Mouse (Mus musculus): ENCODE results near the gene Akap13. TPM values are rescaled to one million over a fixed set of nuclear protein-coding genes. Genes with fewer than 3 reads are reported as not detected.

Akap13 gene
- total RNA-seq, 1 experiment, result 24.6 TPM

DNA sequence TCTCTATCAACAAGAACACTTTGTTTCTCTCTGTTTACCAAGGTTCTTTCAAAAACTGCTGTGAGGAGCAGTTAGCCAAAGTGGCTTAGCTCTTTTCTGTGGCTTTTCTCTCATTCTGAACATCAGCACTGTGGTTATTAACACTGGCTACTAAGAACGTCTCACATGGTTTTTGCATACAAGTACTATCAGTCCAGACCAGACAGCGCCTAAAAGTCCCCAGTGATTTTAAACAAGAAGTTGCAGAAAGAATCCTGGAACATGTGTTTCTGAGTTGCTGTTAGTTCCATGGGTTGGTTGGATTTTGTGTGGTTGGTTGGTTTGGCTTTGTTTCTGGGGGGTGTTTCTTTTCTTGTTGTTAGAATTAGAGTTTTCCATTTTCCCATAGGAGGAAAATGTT, 257.5 kb downstream of the Akap13 start:
- H3K27ac ChIP-seq (ENCODE audit: insufficient read depth, low read depth, low read length, poor library complexity, severe bottlenecking), result no peak overlapping the region
- no peak for DNase-seq (ENCODE audit: low read depth, low spot score)
- H3K9me3 ChIP-seq (ENCODE audit: control insufficient read depth, insufficient read depth, low read depth, low read length), result no peaks in the 10 kb centered on the region
- TF ChIP-seq HCFC1 (IDR thresholded peaks at IDR 0.05; ENCODE audit: borderline replicate concordance, insufficient read depth, low read length) (no peak), ZNF384 (IDR thresholded peaks at IDR 0.05; ENCODE audit: low read depth, low read length) (no peak), MAFK (IDR thresholded peaks at IDR 0.05; ENCODE audit: insufficient read depth, low read depth, low read length) (no peak), ZC3H11A (IDR thresholded peaks at IDR 0.05; ENCODE audit: borderline replicate concordance, low read depth, low read length) (no peak), CHD2 (IDR thresholded peaks at IDR 0.05; ENCODE audit: low read depth, low read length) (no peak)
- H3K4me3 ChIP-seq (ENCODE audit: insufficient read depth in 1 of 2, low read depth in 1 of 2, low read length in 2 of 2, poor library complexity in 1 of 2, severe bottlenecking in 1 of 2), result no peak overlapping the region
- no peak overlapping the region for H3K9ac ChIP-seq (ENCODE audit: insufficient read depth, low read depth, low read length, poor library complexity, severe bottlenecking)
- H3K4me1 ChIP-seq (ENCODE audit: control insufficient read depth in 2 of 2, insufficient read depth in 2 of 2, low read length in 2 of 2, poor library complexity in 1 of 2), result no peaks in the 10 kb centered on the region
- no peaks in the 10 kb centered on the region for H3K36me3 ChIP-seq (ENCODE audit: control insufficient read depth, insufficient read depth, low read length, poor library complexity, severe bottlenecking)
- in situ Hi-C loops (cut with MboI; ENCODE audit: low sequenced_read_pairs in 2 of 2, unreplicated experiment in 2 of 2), result no loop called here

DNA sequence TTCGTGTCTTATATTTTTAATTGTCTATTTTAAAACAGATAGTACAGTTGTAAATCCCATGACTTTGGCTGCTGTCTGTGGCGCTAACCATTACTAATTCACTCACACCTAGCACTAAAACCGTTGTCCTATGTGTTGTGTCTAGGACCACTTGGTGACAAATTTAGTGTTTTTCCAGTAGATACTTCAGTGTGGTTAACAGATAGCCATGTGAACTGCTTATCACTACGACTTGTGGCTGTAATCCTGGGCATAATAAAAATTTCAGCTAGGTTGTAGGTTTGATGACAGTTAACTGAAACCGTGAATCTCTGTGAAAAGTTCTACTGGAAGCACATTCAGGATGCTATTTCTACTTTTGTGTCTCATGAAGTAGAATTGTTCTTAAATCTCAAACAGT, 258.6 kb downstream of the Akap13 start:
- no peak overlapping the region for H3K4me3 ChIP-seq (ENCODE audit: insufficient read depth in 1 of 2, low read depth in 1 of 2, low read length in 2 of 2, poor library complexity in 1 of 2, severe bottlenecking in 1 of 2)
- no peak overlapping the region for H3K9ac ChIP-seq (ENCODE audit: insufficient read depth, low read depth, low read length, poor library complexity, severe bottlenecking)
- no peak overlapping the region for H3K27ac ChIP-seq (ENCODE audit: insufficient read depth, low read depth, low read length, poor library complexity, severe bottlenecking)
- in situ Hi-C loops (cut with MboI; ENCODE audit: low sequenced_read_pairs in 2 of 2, unreplicated experiment in 2 of 2), result no loop called here
- no peak for TF ChIP-seq MAFK (IDR thresholded peaks at IDR 0.05; ENCODE audit: insufficient read depth, low read depth, low read length)
- TF ChIP-seq HCFC1 (IDR thresholded peaks at IDR 0.05; ENCODE audit: borderline replicate concordance, insufficient read depth, low read length), result no peak
- no peak for DNase-seq (ENCODE audit: low read depth, low spot score)
- no peaks in the 10 kb centered on the region for H3K36me3 ChIP-seq (ENCODE audit: control insufficient read depth, insufficient read depth, low read length, poor library complexity, severe bottlenecking)
- H3K9me3 ChIP-seq (ENCODE audit: control insufficient read depth, insufficient read depth, low read depth, low read length), result no peaks in the 10 kb centered on the region
- H3K4me1 ChIP-seq (ENCODE audit: control insufficient read depth in 2 of 2, insufficient read depth in 2 of 2, low read length in 2 of 2, poor library complexity in 1 of 2), result no peaks in the 10 kb centered on the region

DNA sequence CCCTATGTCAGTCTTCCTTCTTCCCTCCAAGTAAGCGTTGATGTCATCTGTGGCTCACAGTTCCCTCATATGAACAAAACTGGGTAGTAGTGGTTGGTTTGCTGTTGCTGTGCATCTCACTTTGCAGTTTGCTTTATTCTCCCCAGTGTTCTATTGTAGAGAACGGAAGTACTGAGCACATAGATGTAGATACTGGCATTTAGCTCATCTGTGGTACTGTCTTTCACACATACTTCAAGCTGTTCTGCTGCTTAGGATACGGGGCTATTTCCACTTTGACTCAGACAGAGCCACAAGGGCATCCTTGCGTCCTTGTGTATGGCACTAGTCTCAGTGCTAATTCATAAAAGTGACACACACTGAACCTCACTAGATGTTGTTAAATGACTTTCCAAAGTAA, 259.7 kb downstream of the Akap13 start:
- in situ Hi-C loops (cut with MboI; ENCODE audit: low sequenced_read_pairs in 2 of 2, unreplicated experiment in 2 of 2), result no loop called here
- no peaks in the 10 kb centered on the region for H3K9me3 ChIP-seq (ENCODE audit: control insufficient read depth, insufficient read depth, low read depth, low read length)
- H3K4me3 ChIP-seq (ENCODE audit: insufficient read depth in 1 of 2, low read depth in 1 of 2, low read length in 2 of 2, poor library complexity in 1 of 2, severe bottlenecking in 1 of 2), result no peak overlapping the region
- H3K4me1 ChIP-seq (ENCODE audit: control insufficient read depth in 2 of 2, insufficient read depth in 2 of 2, low read length in 2 of 2, poor library complexity in 1 of 2), result no peaks in the 10 kb centered on the region
- TF ChIP-seq HCFC1 (IDR thresholded peaks at IDR 0.05; ENCODE audit: borderline replicate concordance, insufficient read depth, low read length) (no peak), ZC3H11A (IDR thresholded peaks at IDR 0.05; ENCODE audit: borderline replicate concordance, low read depth, low read length) (no peak), MAFK (IDR thresholded peaks at IDR 0.05; ENCODE audit: insufficient read depth, low read depth, low read length) (no peak)
- no peaks in the 10 kb centered on the region for H3K36me3 ChIP-seq (ENCODE audit: control insufficient read depth, insufficient read depth, low read length, poor library complexity, severe bottlenecking)
- no peak for DNase-seq (ENCODE audit: low read depth, low spot score)
- no peak overlapping the region for H3K27ac ChIP-seq (ENCODE audit: insufficient read depth, low read depth, low read length, poor library complexity, severe bottlenecking)
- no peak overlapping the region for H3K9ac ChIP-seq (ENCODE audit: insufficient read depth, low read depth, low read length, poor library complexity, severe bottlenecking)

DNA sequence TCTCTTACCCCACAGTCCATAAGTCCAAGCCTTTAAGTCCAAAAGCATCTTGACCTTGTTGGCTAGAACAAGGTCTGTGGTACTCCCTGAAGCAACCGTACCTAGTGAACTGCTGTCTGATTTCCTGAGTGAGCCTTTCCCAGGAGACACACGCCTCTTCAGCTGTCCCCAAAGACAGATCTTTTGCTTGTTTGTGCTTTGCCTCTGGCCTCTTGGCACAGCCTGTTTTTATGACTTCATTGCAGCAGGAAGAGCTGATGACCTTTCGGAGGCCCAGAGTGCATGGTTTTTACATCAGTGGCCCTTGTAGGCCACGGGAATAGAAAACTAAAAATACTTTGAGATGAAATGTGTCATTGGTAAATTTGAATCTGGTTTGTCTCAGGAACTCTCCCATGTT, 260.6 kb downstream of the Akap13 start:
- Histone ChIP-seq H3K27ac (ENCODE audit: insufficient read depth, low read depth, low read length, poor library complexity, severe bottlenecking) (no peak overlapping the region), H3K36me3 (ENCODE audit: control insufficient read depth, insufficient read depth, low read length, poor library complexity, severe bottlenecking) (no peaks in the 10 kb centered on the region), H3K9ac (ENCODE audit: insufficient read depth, low read depth, low read length, poor library complexity, severe bottlenecking) (no peak overlapping the region), H3K4me1 (ENCODE audit: control insufficient read depth in 2 of 2, insufficient read depth in 2 of 2, low read length in 2 of 2, poor library complexity in 1 of 2) (no peaks in the 10 kb centered on the region), H3K4me3 (ENCODE audit: insufficient read depth in 1 of 2, low read depth in 1 of 2, low read length in 2 of 2, poor library complexity in 1 of 2, severe bottlenecking in 1 of 2) (no peak overlapping the region), H3K9me3 (ENCODE audit: control insufficient read depth, insufficient read depth, low read depth, low read length) (no peaks in the 10 kb centered on the region)
- in situ Hi-C loops (cut with MboI; ENCODE audit: low sequenced_read_pairs in 2 of 2, unreplicated experiment in 2 of 2), result no loop called here
- TF ChIP-seq ZC3H11A (IDR thresholded peaks at IDR 0.05; ENCODE audit: borderline replicate concordance, low read depth, low read length), result no peak
- no peak for TF ChIP-seq ZNF384 (IDR thresholded peaks at IDR 0.05; ENCODE audit: low read depth, low read length)
- TF ChIP-seq CHD2 (IDR thresholded peaks at IDR 0.05; ENCODE audit: low read depth, low read length), result no peak
- no peak for TF ChIP-seq HCFC1 (IDR thresholded peaks at IDR 0.05; ENCODE audit: borderline replicate concordance, insufficient read depth, low read length)
- no peak for TF ChIP-seq MAFK (IDR thresholded peaks at IDR 0.05; ENCODE audit: insufficient read depth, low read depth, low read length)
- DNase-seq (ENCODE audit: low read depth, low spot score), result no peak

DNA sequence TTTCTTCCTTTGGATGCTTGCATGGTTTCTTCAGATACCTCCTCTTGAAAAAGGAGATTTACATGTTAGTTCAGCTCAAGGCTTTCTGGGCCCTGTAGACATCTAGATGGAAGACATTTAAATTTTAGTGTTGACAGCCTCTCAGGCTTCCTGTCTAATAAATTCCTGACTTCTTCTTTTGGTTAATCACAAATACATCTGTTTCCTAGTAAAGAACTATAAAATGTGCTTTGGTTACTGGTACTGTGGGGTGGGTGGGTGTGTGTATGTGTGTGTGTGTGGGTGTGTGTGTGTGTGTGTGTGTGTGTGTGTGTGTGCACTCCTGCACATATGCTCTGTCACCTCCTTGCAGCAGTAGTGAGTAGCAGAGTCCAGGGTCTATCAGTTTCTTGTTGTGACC, 262.0 kb downstream of the Akap13 start:
- Histone ChIP-seq H3K36me3 (ENCODE audit: control insufficient read depth, insufficient read depth, low read length, poor library complexity, severe bottlenecking) (no peaks in the 10 kb centered on the region; the same call in 1 of the 2 replicates), H3K9me3 (ENCODE audit: control insufficient read depth, insufficient read depth, low read depth, low read length) (no peaks in the 10 kb centered on the region), H3K4me1 (ENCODE audit: control insufficient read depth in 2 of 2, insufficient read depth in 2 of 2, low read length in 2 of 2, poor library complexity in 1 of 2) (no peaks in the 10 kb centered on the region), H3K4me3 (ENCODE audit: insufficient read depth in 1 of 2, low read depth in 1 of 2, low read length in 2 of 2, poor library complexity in 1 of 2, severe bottlenecking in 1 of 2) (no peak overlapping the region), H3K27ac (ENCODE audit: insufficient read depth, low read depth, low read length, poor library complexity, severe bottlenecking) (no peak overlapping the region), H3K9ac (ENCODE audit: insufficient read depth, low read depth, low read length, poor library complexity, severe bottlenecking) (no peak overlapping the region)
- DNase-seq (ENCODE audit: low read depth, low spot score), result no peak
- TF ChIP-seq ZC3H11A (IDR thresholded peaks at IDR 0.05; ENCODE audit: borderline replicate concordance, low read depth, low read length) (no peak), ZNF384 (IDR thresholded peaks at IDR 0.05; ENCODE audit: low read depth, low read length) (no peak), CHD2 (IDR thresholded peaks at IDR 0.05; ENCODE audit: low read depth, low read length) (no peak), HCFC1 (IDR thresholded peaks at IDR 0.05; ENCODE audit: borderline replicate concordance, insufficient read depth, low read length) (no peak), MAFK (IDR thresholded peaks at IDR 0.05; ENCODE audit: insufficient read depth, low read depth, low read length) (no peak)
- in situ Hi-C loops (cut with MboI; ENCODE audit: low sequenced_read_pairs in 2 of 2, unreplicated experiment in 2 of 2), result no loop called here
